Mouse (Mus musculus) neutrophil, adult 59 days (primary cell): ENCODE data around the gene Olfr745. TPM values are rescaled to one million over a fixed set of nuclear protein-coding genes. Genes with fewer than 3 reads are reported as not detected.

Experiments
- total RNA-seq, 2 experiments: library from RNA; stranded (reverse); gene quantifications; 1 replicate in 1 of 2; 2 replicates in 1 of 2; pipeline ENCODE4 v1.2.4; 2023

Gene Olfr745
- not detected for total RNA-seq

DNA sequence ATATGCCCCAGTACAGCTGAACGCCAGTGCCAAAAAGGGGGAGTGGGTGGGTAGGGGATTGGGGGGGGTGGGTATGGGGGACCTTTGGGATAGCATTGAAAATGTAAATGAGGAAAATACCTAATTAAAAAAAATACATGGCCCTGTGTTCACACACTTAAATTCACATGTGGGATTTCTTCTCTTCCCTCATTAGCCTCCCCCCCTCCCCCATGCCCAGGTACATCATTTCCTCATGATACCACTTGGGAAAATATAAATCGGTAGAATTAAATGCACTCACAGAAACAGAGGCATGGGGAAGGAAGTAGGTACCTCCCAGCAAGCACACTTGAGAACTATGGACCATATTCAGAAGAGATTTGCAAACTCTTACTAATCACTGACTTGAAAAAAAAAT is at the start of gene Olfr745:
Gene Olfr745, plus strand, starts transcription at position 301 of the 400 bp plus-strand sequence.

DNA sequence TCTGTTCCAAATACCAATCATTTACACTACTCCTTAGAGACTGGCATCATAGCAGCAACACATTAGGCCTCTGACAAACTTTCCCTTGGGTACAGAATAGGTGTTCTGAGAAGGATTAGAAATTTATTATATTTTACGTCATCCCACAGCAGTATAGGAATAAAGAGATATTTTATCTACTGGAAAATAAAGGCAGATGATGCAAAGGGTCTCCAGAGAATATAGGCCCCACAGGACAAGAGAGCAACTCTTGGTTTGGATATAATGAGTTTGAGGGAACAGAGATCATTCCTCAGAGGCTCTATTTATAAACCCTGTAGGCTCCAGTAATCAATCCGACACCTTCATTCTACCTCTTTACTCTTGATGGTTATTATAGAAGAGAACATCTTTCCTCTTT is 24.6 kb upstream of the Olfr745 start, which contains the start of gene Olfr744:
Gene Olfr744, plus strand, starts transcription at position 301 of the 400 bp plus-strand sequence.

DNA sequence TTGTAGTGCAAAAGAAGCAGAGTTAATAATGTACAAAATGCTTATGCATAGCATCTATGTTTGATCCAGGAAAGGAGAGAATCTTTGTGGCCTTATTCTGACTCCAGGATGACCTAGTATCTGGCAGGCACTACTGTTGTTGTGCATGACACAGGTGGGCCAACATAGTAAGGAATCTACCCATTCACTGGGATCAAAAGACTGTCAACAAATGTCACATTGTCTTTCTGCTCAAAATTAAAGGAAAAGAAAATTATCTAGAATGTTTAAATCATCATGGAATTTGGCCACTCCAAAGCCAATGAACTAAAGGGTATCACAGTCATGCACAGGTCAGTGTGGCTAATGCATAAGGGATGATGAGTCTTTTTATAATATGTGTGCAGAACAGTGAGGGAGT is 7.6 kb downstream of the Olfr745 start, which contains the start of gene Olfr746:
Gene Olfr746, plus strand, starts transcription at position 301 of the 400 bp plus-strand sequence.

DNA sequence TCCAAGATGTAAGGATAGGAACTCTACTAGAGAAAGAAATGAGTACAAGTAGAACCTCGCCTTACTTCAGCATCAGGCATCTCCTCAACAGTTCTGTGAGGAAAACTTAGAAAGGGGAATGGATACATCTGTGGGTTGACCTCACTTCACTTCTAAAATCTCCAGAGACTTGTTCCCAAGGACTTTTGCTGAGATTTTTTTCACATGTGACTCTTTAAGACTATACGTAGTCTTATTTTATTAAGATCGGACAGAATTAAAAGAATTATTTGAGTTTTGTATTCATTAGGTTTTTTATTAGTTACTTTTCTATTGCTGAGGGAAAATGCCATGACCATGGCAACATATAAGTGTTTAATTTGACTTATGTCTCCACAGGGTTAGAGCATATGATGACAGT is 53.9 kb downstream of the Olfr745 start, which contains the start of gene Olfr747:
Gene Olfr747, minus strand, starts transcription at position 101 of the 400 bp plus-strand sequence.

Other genes with a start within 250 kb of the Olfr745 start
- not detected for gene Olfr738, start 231.8 kb upstream of the Olfr745 start, total RNA-seq
- not detected for gene Olfr739, start 220.8 kb upstream of the Olfr745 start, total RNA-seq
- gene Olfr740, start 193.8 kb upstream of the Olfr745 start, total RNA-seq: not detected
- gene Olfr741, start 166.7 kb upstream of the Olfr745 start, total RNA-seq: not detected
- not detected for gene Olfr742, start 135.8 kb upstream of the Olfr745 start, total RNA-seq
- gene Olfr743, start 117.5 kb upstream of the Olfr745 start, total RNA-seq: not detected
- not detected for gene Olfr744, start 24.5 kb upstream of the Olfr745 start, total RNA-seq
- gene Olfr746, start 7.7 kb downstream of the Olfr745 start, total RNA-seq: not detected
- not detected for gene Olfr747, start 53.8 kb downstream of the Olfr745 start, total RNA-seq
- not detected for gene Olfr748, start 68.0 kb downstream of the Olfr745 start, total RNA-seq
- not detected for gene Olfr749, start 105.7 kb downstream of the Olfr745 start, total RNA-seq
- 10 to 100 TPM; 29.5 to 35.8 TPM for gene Ttc5, start 146.1 kb downstream of the Olfr745 start, total RNA-seq
- not detected for gene Ccnb1ip1, start 168.3 kb downstream of the Olfr745 start, total RNA-seq
- 10 to 100 TPM; 24.8 to 32.1 TPM for gene Parp2, start 168.5 kb downstream of the Olfr745 start, total RNA-seq
- gene Tep1, start 231.2 kb downstream of the Olfr745 start, total RNA-seq: 10 to 100 TPM; 44.4 to 66.7 TPM